ENCODE assay signal across 1 mouse cellular context in genomic region chr2:34774493-34774892, GRCm38 (mm10).
TF ChIP-seq lines count a peak whose summit lies in the region.

No protein-coding gene starts in this region.

TF ChIP-seq in myocyte, 11 proteins besides CTCF, POLR2A, EP300 and RAD21 (continued from another document):
- TF ChIP-seq MYOG (IDR thresholded peaks at IDR 0.05; ENCODE audit: control insufficient read depth in 1 of 3, insufficient read depth in 1 of 3, insufficient read length in 2 of 3, low read depth in 2 of 3) = no peak
